Mouse (Mus musculus) G1E (cell line): Measurements from ENCODE around the gene Xcl1. TPM values are rescaled to one million over a fixed set of nuclear protein-coding genes. Genes with fewer than 3 reads are reported as not detected.

ENCODE experiments used
- ATAC-seq: 2 replicates; pipeline ENCODE4 v1.8.0; 2016; ENCODE audit warnings: mild to moderate bottlenecking; ENCODE audit not compliant: insufficient number of reproducible peaks, poor library complexity, low FRiP score, severe bottlenecking; ENCODE audit errors: extremely low read depth
- DNase-seq: peaks from one replicate; pipeline ENCODE4 v3.0.0; 2012; ENCODE audit warnings: low spot score
- H3K27me3 ChIP-seq: 2 replicates; pipeline ENCODE4 v1.6.1; 2012; ENCODE audit warnings: mild to moderate bottlenecking, low read length, inconsistent platforms; ENCODE audit not compliant: insufficient read depth
- H3K36me3 ChIP-seq: replicated peaks from 2 replicates; pipeline ENCODE3; 2012; ENCODE audit warnings: mild to moderate bottlenecking, inconsistent platforms
- H3K4me1 ChIP-seq: 2 replicates; pipeline ENCODE4 v1.6.1; 2012; ENCODE audit warnings: low read depth, low read length, inconsistent platforms, mixed read lengths; ENCODE audit not compliant: insufficient read depth
- H3K4me3 ChIP-seq: 2 replicates; pipeline ENCODE4 v1.5.1; 2012; ENCODE audit warnings: low read depth, mild to moderate bottlenecking, inconsistent platforms, low read length, moderate library complexity, mixed read lengths
- H3K9me3 ChIP-seq: replicated peaks from 2 replicates; pipeline ENCODE4 v1.6.1; 2012; ENCODE audit warnings: inconsistent platforms
- CTCF ChIP-seq: IDR thresholded peaks from 2 replicates; pipeline ENCODE4 v1.5.1; 2012; ENCODE audit warnings: low read depth, low read length, inconsistent platforms, mixed read lengths
- GATA1 ChIP-seq: IDR thresholded peaks from 2 replicates; pipeline ENCODE4 v1.6.1; 2012; ENCODE audit warnings: borderline replicate concordance, low read length, inconsistent platforms, mixed read lengths
- GATA2 ChIP-seq: IDR thresholded peaks from 2 replicates; pipeline ENCODE4 v1.6.1; 2012; ENCODE audit warnings: low read depth, low read length, inconsistent platforms, borderline replicate concordance
- POLR2AphosphoS5 ChIP-seq: IDR thresholded peaks from 2 replicates; pipeline ENCODE4 v1.6.1; 2012; ENCODE audit warnings: low read depth, low read length, inconsistent platforms; ENCODE audit not compliant: insufficient replicate concordance
- TAL1 ChIP-seq: conservative IDR thresholded peaks from 2 replicates; pipeline ENCODE4 v1.6.1; 2012; ENCODE audit warnings: low read depth, low read length, inconsistent platforms, mixed read lengths
- polyA plus RNA-seq: library from polyadenylated mRNA; stranded (reverse); fragments of >175 nt; gene quantifications from 2 replicates; pipeline ENCODE4 v1.2.3, GENCODE M21; 2012
- total RNA-seq, 2 experiments: library from RNA; stranded (forward) in 1 of 2; stranded (reverse) in 1 of 2; fragments of 200-1000 nt in 1 of 2; fragments of >200 nt in 1 of 2; fragmentation: Nextera tagmentation in 1 of 2; gene quantifications; 2 replicates each; pipeline ENCODE4 v1.2.3; 2014 to 2017

The Xcl1 gene
- total and polyA plus RNA-seq, 3 experiments: not detected

GRCm38 (mm10) chr1:164930006-164930405 lies 5.3 kb downstream of the Xcl1 start:
- Histone ChIP-seq H3K4me3 (no peak overlapping the region), H3K4me1 (no peaks in the 10 kb centered on the region), H3K36me3 (no peaks in the 10 kb centered on the region), H3K27me3 (no peaks in the 10 kb centered on the region), H3K9me3 (peaks cover 14% of the 10 kb centered on the region)
- DNase-seq (no peak), ATAC-seq (no peak)
- TF ChIP-seq POLR2AphosphoS5 (no peak), CTCF (no peak), GATA1 (no peak), GATA2 (no peak), TAL1 (no peak)

DNA sequence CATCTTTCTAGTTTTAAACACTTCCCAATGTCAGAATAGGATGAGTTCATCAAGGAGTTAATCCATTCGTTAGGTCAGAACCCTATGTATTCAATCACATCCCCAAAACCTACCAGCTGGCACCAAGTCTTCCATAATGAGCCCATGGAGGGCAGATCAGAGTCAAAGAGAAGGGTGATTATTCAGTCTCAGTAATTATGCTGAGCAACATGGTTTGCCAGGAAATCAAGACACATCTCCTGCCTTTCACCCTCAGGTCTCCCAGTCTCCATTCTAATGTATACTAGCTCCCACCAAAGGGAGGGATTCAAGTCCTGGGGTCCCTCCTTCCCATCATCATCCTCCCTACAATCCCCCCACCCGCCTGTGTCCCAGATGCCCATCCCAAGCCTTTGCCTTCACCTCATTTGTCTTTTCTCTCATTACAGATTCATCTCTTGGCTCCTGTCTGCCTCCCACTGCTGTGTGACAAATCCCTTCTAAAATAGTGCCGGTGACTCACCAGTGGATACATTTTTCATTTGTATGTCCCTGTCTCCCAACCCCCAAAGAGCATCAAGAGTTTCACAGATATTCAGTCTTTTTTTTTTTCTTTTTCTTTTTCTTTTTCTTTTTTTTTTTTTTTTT lies 8.7 kb downstream of the Xcl1 start:
- no peak for TF ChIP-seq POLR2AphosphoS5
- TF ChIP-seq GATA1: no peak
- TF ChIP-seq TAL1: no peak
- TF ChIP-seq GATA2: no peak
- no peak for TF ChIP-seq CTCF
- no peak for DNase-seq
- H3K9me3 ChIP-seq: peaks cover 16% of the 10 kb centered on the region

GRCm38 (mm10) chr1:164905047-164905446 lies 30.3 kb downstream of the Xcl1 start:
- Histone ChIP-seq H3K4me3 (no peak overlapping the region), H3K27me3 (no peaks in the 10 kb centered on the region), H3K36me3 (no peaks in the 10 kb centered on the region), H3K4me1 (no peaks in the 10 kb centered on the region), H3K9me3 (peaks cover 20% of the 10 kb centered on the region)
- ATAC-seq (no peak; the same call in 1 of the 2 replicates), DNase-seq (no peak)
- TF ChIP-seq GATA2 (no peak), CTCF (no peak), POLR2AphosphoS5 (no peak), TAL1 (no peak), GATA1 (no peak)

More for the DNA sequence above, 8.7 kb downstream of the Xcl1 start:
- no peaks in the 10 kb centered on the region for H3K27me3 ChIP-seq
- no peaks in the 10 kb centered on the region for H3K36me3 ChIP-seq
- no peaks in the 10 kb centered on the region for H3K4me1 ChIP-seq
- no peak overlapping the region for H3K4me3 ChIP-seq
- ATAC-seq: no peak

GRCm38 (mm10) chr1:164900696-164901095 lies 34.6 kb downstream of the Xcl1 start:
- no peak overlapping the region for H3K4me3 ChIP-seq
- no peak for ATAC-seq
- H3K9me3 ChIP-seq: peaks cover 40% of the 10 kb centered on the region
- DNase-seq: no peak
- H3K36me3 ChIP-seq: no peaks in the 10 kb centered on the region
- TF ChIP-seq TAL1 (no peak), GATA1 (no peak), GATA2 (no peak), CTCF (no peak), POLR2AphosphoS5 (no peak)
- no peaks in the 10 kb centered on the region for H3K27me3 ChIP-seq
- no peaks in the 10 kb centered on the region for H3K4me1 ChIP-seq

DNA sequence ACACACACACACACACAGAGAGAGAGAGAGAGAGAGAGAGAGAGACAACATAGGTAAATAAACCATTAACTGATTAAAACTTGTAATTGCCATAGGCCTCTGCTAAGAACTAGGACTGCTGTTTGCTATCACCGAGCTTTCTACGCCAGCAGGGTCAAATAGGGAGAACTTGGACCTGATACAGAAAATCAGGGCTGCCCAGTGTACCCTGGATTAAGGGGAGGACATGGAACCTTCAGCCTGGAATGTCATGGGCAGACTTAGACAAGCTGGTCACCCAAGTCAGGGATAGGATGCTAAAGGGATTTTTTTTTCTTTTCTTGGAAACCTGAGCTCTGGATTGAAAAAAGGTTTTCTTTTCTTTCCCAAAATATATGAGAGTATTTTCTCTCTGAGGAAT lies 35.1 kb downstream of the Xcl1 start:
- ATAC-seq: no peak
- no peak for DNase-seq
- Histone ChIP-seq H3K9me3 (peaks cover 38% of the 10 kb centered on the region), H3K27me3 (no peaks in the 10 kb centered on the region), H3K4me1 (no peaks in the 10 kb centered on the region), H3K36me3 (no peaks in the 10 kb centered on the region), H3K4me3 (no peak overlapping the region)
- TF ChIP-seq TAL1 (no peak), GATA1 (no peak), CTCF (no peak), POLR2AphosphoS5 (no peak)

DNA sequence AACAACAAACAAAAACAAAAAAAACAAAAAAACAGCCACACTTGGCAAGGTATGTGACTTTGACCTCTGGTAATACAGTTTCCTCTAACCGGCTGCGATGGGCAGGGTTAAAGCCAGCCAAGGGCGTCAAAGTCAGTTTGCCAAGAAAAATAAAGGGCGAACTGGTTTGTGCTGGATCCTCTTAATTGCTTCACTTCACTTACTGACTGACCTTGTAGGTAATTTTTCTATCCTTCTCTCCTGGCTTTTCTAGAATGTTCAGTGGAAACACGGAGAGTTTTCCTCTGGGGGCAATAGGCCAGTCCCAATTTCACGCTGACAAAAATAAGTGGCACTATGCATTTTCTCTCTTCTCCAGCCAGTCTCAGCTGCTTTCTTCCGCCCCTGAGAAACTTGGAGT lies 35.8 kb downstream of the Xcl1 start:
- Histone ChIP-seq H3K36me3 (no peaks in the 10 kb centered on the region), H3K27me3 (no peaks in the 10 kb centered on the region), H3K9me3 (peaks cover 35% of the 10 kb centered on the region), H3K4me3 (no peak overlapping the region), H3K4me1 (no peaks in the 10 kb centered on the region)
- no peak for DNase-seq
- no peak for ATAC-seq
- no peak for TF ChIP-seq GATA1
- no peak for TF ChIP-seq POLR2AphosphoS5
- TF ChIP-seq TAL1: no peak

- Histone ChIP-seq H3K27me3 (no peaks in the 10 kb centered on the region), H3K4me1 (no peaks in the 10 kb centered on the region), H3K36me3 (no peaks in the 10 kb centered on the region), H3K9me3 (peaks cover 35% of the 10 kb centered on the region), H3K4me3 (no peak overlapping the region)
- ATAC-seq (no peak), DNase-seq (no peak)
- TF ChIP-seq GATA2 (no peak), CTCF (no peak), TAL1 (no peak), GATA1 (no peak), POLR2AphosphoS5 (no peak)
Measured at GRCm38 (mm10) chr1:164898846-164899351, 36.4 kb downstream of the Xcl1 start.
